Mouse (Mus musculus): ENCODE results near the gene Btbd19. TPM values are rescaled to one million over a fixed set of nuclear protein-coding genes. Genes with fewer than 3 reads are reported as not detected.

Gene Btbd19
- total RNA-seq (2021): 1 to 10 TPM; 6.0 to 6.4 TPM
- long read RNA-seq, experiment 1, partial matches to known transcripts: 1 of 6 reads
- long read RNA-seq, experiment 1, other reads (novel, unspliced or antisense): 3 of 6 reads
- long read RNA-seq, experiment 2, partial matches to known transcripts: 1 of 2 reads
- long read RNA-seq, experiment 2, other reads (novel, unspliced or antisense): 0 of 2 reads

- DNase-seq: peak; percentile 69
Observed at GRCm38 (mm10) chr4:117125348-117125909, at the start of gene Btbd19. Gene Btbd19 (minus strand): TSS chr4:117125725.

DNA sequence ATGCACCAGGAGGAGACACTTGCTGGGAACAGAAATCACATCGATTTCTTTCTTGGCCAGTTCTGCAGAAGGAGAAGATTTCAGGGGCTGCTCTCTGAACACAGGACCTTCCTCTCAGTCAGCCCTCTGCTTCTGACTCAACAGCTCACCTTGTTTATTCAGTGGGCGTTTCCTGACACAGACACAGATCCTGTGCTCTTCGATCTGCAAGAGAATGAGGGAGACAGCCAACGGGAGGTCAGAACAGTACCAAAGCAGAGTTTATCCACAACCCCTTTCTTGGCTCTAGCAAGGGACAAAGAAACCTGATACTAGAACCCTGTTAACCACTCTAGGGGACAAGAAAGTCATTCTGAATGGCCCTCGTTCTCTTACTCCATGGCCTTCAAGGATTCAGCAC is 44.4 kb upstream of the Btbd19 start:
- DNase-seq: no peak

DNA sequence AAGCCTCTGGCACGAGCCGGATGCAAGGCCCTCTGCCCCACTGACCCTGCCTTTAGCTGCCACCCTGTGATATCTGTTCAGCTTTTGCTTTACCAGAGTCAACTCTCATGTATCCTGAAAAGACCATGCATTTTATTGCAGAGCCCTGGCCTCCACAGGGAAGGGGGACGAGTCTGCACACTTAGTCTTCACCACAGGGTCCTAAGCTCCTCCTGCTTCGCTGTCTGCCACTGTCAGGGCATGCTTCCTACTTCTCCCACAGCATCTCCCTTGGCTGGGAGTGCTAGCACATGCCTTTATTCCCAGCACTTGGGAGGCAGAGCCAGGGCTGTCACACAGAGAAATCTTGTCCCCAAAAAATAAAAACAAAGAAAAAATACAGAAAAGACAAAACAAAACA is 35.7 kb upstream of the Btbd19 start:
- no peak for DNase-seq

DNA sequence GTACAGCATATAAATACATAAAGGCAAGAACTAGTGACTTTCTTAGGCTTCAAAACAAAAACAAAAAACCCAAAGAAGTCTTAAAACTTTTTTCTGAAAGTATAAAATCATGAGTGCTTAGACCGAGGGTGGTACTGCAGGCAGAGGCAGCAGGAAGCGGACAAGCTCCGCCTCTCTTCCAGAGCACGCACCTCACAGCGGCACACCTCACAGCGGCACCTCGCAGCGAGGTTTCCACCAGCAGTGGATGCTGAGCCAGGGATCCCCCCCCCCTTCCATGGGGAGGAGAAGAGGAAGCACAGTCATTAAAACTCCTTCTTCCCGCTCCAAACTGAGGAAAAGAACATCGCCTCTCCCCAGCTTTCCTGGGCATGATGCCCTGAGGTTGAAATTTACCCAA is 34.1 kb upstream of the Btbd19 start:
- no peak for DNase-seq

DNA sequence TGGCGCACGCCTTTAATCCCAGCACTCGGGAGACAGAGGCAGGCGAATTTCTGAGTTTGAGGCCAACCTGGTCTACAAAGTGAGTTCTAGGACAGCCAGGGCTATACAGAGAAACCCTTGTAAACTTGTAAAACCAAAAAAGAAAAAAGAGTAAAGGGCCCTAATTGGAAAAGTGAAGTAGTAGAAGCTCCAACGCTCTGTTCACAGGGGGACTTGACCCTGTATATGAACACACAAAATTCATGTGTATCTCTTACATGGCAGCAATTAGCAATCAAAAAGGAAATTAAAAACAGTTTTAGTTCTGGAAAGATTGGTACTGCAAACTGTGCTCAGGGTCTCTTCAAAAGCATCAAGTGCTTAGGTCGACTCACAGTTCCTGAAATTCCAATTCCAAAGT is 30.8 kb upstream of the Btbd19 start:
- DNase-seq: no peak

GRCm38 (mm10) chr4:117155792-117156355 is 30.3 kb upstream of the Btbd19 start, which contains the start of gene Rps8:
Gene Rps8 (minus strand): TSS chr4:117156243.
- DNase-seq: peak; percentile 91

DNA sequence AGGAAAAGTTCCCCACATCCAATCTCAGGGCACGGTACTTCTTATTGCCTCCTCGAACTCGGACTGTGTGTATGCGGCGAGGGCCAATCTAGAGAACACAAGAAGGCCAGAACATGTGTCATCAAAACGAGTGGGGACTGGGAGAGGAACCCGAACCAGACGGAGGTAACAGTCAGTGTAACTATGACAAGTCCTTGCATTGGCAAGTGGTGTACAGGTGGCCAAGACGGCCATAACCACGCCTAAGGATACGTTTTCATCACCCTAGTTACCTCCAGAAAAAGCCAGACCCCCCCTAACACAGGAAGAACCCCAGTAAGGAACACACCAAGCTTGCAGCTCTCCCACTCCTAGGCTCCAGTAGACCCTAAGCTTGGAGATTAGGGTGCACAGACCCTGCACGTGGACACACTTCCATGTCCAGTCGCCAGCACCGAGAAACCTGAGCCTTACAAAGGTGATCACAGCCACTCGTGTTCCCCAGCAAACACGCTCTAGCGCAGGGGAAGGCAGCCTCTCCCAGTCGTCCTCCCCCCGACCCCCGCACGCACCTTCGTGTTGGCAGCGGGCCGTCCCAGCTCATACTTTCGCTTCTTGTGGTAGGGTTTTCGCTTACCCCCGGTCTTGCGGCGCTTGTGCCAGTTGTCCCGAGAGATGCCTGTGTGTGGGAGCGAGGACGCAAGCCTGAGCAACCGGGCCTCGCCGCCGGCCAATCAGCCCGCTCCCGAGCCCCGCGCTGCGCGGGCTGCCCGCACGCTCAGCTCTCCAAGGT is 29.7 kb upstream of the Btbd19 start:
- DNase-seq: peak; percentile 40

GRCm38 (mm10) chr4:117152714-117153113 is 27.2 kb upstream of the Btbd19 start:
- no peak for DNase-seq

DNA sequence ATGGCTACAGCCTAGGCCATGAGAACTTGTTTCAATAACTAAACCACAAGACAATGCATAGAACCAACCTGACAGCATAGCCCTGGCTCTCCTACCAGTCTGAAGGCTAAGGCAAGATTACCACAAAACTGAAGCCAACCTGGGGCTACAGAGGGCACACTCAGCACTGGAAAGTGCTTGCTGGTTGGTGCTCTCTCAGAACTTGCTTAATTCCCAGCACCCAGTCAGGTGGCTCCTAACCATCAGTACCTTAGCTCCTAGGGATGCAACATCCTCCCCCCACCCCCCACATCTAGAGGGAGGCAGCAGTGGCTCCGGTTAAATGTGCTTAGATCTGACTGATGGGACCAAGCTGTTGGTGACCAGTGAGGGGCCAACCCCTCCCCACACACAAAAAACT is 25.9 kb upstream of the Btbd19 start:
- DNase-seq: no peak

DNA sequence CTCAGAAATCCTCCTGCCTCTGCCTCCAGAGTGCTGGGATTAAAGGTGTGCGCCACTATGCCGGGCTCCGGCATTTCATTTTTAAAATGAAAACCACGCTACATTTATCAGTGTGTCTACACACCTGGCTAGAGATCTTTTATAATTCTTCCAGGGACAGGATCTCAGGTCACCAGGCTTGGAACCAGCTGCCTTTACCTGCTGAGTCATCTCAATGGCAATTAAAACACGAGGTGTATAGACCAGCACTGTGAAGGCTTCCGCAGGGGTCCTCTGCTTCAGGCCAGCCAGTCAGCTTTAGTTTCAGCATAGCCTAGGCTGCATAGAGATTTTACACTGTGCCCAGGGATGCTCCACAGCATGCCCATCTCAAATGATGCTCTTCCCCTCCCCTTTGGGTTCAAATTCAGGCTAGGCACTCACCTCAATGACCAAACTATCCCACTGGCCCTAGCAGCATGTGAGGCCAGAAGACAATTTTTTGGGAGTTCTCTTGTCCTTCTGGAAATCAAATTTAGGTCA is 24.7 kb upstream of the Btbd19 start:
- DNase-seq: no peak

DNA sequence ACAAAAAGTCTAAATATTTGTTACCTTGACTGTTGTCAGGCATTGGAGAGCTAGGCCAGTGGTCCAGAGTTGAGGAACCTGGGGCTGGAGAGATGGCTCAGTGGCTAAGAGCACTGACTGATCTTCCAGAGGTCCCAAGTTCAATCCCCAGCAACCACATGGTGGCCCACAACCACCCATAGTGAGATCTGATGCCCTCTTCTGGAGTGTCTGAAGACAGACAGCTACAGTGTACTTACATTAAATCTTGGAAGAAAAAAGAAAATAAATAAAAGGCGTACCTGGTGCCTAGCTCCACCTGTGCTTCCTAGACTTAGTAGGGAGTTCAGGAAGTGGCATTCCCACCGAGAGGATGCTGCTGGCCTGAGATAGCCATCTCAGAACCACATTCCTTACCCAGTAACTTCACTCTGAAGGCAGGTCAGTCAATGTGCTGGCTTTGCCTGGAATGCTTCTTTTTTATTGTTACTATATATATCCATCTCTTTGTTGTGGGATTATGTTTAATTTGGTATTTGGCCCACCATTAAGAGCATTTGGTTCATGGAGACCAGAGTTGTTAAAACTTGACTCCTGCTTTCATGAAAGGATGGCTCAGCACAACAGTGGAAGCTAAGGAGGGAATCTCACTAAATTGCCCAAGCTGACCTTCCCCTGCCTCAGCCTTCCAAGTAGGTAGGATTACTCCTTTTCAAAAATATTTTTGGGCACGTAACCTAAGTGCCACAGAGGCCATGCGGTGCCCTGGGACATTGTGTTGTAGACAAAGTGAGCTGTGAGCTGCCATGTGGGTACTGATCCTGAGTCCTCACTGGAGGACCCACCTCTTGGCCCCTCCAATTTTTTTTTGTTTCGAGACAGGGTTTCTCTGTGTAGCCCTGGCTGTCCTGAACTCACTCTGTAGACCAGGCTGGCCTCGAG is 24.0 kb upstream of the Btbd19 start:
- no peak for DNase-seq

DNA sequence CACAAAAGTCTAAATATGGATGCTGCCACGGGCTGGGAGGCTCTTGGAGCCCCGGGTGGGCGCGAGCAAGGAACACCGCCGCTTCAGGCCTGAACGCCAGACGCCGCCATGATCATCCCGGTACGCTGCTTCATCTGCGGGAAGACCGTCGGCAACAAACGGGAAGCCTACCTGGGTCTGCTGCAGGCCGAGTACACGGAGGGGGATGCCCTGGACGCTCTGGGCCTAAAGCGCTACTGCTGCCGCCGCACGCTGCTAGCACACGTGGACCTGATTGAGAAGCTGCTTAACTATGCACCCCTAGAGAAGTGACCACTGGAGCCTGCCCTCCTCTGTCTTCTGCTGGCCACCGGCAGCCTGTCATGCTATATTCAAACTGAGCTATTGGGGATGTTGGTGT is 23.3 kb upstream of the Btbd19 start:
- no peak for DNase-seq

GRCm38 (mm10) chr4:117148047-117148713 is 22.7 kb upstream of the Btbd19 start:
- no peak for DNase-seq

DNA sequence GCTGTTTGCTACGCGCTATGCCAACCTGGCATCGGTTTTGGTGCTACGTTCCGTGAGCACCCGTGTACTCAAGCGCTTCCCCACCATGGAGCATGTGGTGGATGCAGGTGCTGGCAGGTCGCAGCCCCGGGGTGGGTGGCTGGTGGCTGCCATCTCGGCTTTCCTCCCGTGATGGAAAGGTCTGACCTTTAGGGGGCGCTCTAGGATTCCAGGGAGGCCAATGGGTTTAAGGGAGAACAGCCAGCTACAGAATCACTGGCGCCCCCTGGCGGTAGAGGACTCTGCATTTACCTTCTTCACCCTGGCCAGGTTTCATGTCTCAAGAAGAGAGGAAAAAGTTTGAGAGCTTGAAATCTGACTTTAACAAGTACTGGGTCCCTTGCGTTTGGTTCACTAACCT is 20.7 kb upstream of the Btbd19 start:
- peak; percentile 95 for DNase-seq

GRCm38 (mm10) chr4:117145248-117145647 is 19.7 kb upstream of the Btbd19 start:
- DNase-seq: no peak

DNA sequence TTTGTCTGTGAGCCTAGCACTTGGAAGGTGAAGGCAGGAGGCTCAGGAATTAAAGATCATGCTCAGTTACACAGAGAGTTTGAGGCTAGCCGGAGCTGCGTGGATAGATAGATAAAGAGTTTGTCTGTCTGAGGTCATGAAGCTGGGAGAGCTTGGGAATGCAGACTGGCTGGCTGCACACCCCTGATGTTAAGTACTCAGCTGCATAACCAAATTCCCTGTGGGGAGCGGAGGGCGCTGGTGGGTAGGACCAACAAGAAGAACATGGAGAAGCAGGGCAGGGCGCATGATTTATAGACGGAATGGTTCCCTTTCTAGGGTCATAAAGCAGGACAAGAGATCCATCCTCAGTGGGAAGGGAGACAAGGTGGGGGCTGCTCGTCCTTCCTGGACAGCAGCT is 17.5 kb upstream of the Btbd19 start:
- no peak for DNase-seq

DNA sequence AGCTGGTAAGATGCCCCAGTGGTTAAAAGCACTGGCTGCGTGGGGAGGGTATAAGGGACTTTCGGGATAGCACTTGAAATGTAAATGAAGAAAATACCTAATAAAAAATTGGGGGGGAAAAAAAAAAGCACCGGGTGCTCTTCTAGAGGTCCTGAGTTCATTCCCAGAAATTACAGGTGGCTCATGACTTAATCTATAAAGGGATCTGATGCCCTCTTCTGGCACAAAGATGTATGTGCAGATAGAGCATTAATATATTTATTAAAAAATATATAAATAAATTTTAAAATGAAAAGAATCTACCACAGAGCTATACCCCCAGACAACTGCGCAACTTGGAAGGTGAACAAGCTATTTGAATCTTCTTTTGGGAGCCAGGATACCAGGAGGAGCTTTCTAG is 15.1 kb upstream of the Btbd19 start:
- no peak for DNase-seq

GRCm38 (mm10) chr4:117139217-117139612 is 13.7 kb upstream of the Btbd19 start:
- peak; percentile 55 for DNase-seq

DNA sequence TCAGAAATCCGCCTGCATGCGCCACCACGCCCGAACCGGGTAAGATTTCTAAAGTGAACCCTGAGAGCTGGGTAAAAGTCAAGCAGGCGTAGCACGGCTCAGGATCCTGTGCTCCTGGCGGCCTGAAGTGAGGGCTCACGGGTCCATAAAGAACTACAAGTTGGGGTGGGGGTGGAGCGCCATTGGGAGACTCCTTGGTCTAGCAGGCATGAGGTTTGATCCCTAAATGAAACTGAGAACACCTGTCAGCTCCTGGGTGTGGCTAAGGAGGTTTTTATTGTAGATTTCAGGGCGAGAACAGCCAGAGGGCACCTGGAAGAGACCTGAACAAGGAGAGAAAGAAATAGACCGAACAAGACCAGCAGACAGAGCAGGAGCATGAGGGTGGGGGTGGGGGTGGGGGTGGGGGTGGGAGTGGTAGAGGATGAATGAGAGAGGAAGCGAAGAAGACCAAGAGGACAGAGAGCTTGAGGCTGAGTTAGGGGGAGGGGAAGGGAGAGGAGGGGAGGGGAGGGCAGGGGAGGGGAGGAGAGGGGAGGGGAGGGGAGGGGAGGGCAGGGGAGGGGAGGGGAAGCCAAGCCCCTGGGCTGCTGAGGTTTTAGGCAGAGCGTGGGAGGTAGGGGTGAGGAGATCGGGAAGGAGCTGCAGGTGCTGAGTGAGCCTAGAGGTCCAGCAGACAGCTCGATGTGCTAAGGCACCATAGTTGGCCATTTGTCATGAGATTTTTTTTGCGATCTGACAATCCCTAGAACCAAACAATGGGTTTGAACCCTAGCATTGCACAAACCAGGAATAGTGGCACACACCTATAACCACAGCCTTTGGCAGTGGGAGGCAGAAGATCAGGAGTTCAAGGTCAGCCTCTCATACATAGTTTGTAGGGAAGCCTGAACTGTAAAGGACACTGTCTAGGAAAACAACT is 13.0 kb upstream of the Btbd19 start:
- DNase-seq: no peak

DNA sequence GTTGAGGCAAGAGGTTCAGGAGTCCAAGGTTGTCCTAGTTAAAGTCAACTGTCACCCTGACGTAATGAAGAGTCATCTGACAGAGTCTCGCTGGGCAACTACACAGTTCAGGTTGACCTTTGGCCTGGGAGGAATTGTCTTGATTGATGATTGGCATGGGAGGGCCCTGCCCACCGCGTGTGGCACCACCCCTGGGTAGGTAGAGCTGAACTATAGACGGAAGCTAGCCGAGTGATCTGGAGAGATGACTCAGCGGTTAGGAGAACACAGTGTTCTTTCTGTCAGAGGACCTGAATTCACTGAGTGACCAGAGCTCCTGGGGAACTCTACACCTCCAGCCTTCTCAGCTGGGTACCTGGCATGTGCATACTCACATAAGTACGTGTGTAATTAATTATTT is 10.5 kb upstream of the Btbd19 start:
- DNase-seq: peak; percentile 73
